Mouse (Mus musculus) lung, adult 2 months (tissue): ENCODE measurements at regions not wholly inside any gene's neighbourhood (a gene's known extent, or its start where the extent isn't known, plus 50 kb on each side); places are given as distances from the start of the nearest gene placed in this dataset.

Experiments used
- CTCF ChIP-seq: fragments of 200-500 bp; IDR thresholded peaks from 2 replicates; pipeline ENCODE4 v1.5.1; 2011; ENCODE audit warnings: mild to moderate bottlenecking, low read length, control low read depth; ENCODE audit not compliant: insufficient read depth
- POLR2A ChIP-seq: fragments of 200-500 bp; IDR thresholded peaks from 2 replicates; pipeline ENCODE4 v1.6.1; 2011; ENCODE audit warnings: low read depth, mild to moderate bottlenecking, control low read depth, low read length, borderline replicate concordance; ENCODE audit errors: extremely low read depth

- TF ChIP-seq POLR2A: no peak
- no peak for TF ChIP-seq CTCF
These were observed 112.7 kb upstream of the Hrasls start for GRCm38 (mm10) chr16:29096791-29097190.
